ENCODE assay signal across 13 mouse cellular contexts in the genomic region with DNA sequence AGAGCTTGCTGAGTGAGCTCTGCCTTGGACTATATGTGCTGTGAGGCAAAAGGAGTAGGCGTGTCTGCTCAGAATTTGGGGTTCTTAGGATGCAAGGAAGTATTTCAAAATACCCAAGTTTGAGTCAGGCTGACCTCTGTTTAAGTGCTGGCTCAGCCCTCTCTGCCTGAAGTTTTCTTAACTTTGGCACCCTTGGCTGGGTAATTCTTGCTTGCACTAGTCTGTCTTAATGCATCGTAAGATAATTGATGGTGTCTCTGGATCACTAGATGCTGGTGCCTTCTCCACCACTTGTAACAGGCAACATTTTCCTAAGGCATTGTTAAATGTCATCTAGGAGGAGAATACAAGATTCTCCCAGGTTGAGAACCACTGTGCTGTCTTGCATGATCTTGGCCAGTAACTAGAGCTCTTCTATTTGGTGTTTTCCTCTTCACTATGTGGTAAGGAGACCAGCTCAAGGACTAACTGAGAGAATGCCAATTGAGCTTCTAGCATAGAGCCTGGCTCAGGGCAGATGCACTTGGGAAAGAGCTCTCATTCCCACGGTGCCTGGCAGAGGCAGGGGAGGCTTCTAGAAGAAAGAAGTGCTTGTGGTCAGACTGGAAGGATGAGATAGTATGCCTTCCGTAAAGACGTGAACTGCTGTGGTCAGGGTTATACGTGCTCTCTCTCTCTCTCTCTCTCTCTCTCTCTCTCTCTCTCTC. TPM values are rescaled to one million over a fixed set of nuclear protein-coding genes. Genes with fewer than 3 reads are reported as not detected.
"Had no signal": no experiment of that assay in that cellular context is flagged by ENCODE, and none has a peak within 500 bp of the region (broad histone marks: within the 10 kb centered on the region; RNA-seq: fewer than 3 reads in every experiment).

No protein-coding gene starts in this region.

- DNase-seq: kidney, postnatal 25 days; layer of hippocampus, adult 9-11 months; liver, embryonic 13.5 days; lung, adult 2 months; lung, postnatal 14 days; lung, postnatal 4 days; right cerebral cortex, adult 18-20 months; right cerebral cortex, postnatal 14 days; right cerebral cortex, postnatal 4 days; thymus, adult 2 months; thymus, postnatal 14 days; thymus, postnatal 4 days had no signal

RNA-seq across cellular contexts. Expression of a gene that starts 57.7 kb away (rescaled TPM):
- total RNA-seq: megakaryocyte progenitor cell, adult 5-6 weeks had no signal
